Mouse (Mus musculus): ENCODE results near the gene Rnf181.

The Rnf181 gene

DNA sequence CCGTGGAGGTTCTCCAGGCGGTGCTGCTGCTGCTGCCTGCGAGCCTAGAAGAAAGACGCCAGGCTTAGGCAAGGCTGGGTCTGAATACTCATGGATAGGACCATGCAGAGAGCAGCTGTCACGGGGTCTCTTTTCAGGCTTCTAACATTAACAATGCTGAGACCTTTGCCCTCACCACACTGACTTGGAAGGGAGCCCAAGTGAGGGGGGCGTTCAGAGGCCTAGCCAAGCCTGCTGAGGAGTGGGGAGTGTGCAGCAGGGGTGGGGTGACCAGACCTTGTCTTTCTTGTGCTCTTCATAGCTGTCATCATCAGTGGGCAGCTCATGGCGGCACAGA lies 6.2 kb downstream of the Rnf181 start:
- no peak for DNase-seq (ENCODE audit: extremely low read depth, low read depth)

DNA sequence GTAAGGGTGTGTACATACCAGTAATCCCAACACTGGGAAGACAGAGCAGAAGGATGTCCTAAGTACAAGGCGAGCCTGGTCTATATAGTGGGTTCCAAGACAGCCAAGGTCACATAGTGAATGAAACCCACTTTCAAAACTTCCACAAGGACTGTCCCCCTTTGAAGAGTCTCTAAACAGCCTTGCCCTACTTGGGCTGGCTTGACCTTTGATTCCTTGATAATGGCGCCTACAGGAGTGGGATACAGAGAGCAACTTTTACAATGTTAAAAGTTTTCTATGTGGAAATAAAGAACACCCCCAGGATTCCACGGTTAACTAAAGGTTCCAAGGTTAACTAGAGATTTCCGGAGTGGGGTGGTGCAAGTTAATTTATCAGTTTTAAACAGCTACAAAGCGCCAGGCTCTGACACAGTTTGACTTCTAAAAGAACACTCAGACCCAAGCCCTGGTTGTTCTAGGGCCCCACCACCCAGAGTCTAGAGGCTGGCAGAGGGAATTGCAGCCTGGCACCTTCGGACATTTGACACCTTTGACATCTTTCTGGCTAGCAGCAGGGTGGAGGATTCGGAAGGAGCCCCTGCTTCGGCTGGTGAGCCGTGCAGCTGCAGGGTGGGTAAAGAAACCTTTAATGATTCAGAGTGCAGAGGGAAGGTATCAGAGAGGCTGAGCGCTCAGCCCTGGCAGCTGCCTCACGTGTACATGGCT lies 6.7 kb downstream of the Rnf181 start:
- DNase-seq (ENCODE audit: extremely low read depth, low read depth), result no peak

DNA sequence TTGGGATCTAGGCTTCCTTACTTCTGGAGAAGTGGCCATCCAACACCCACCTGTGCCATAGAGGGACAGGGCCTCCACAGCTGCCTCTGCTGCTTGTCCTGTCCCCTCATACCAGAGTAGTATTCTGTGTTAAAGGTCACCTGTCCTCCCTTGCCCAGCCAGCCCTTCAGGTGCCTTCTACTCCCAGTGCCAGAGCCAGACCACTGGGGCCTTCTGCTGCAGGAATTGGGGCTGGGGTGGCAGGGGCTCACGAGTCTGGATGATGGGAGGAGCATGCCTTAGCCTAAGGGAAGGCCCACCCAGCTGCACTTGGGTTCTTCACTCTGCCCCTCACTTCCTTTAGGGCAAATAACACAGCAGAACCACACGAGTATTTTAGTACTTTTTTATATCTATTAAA lies 7.4 kb downstream of the Rnf181 start:
- DNase-seq (ENCODE audit: extremely low read depth, low read depth), result no peak

DNA sequence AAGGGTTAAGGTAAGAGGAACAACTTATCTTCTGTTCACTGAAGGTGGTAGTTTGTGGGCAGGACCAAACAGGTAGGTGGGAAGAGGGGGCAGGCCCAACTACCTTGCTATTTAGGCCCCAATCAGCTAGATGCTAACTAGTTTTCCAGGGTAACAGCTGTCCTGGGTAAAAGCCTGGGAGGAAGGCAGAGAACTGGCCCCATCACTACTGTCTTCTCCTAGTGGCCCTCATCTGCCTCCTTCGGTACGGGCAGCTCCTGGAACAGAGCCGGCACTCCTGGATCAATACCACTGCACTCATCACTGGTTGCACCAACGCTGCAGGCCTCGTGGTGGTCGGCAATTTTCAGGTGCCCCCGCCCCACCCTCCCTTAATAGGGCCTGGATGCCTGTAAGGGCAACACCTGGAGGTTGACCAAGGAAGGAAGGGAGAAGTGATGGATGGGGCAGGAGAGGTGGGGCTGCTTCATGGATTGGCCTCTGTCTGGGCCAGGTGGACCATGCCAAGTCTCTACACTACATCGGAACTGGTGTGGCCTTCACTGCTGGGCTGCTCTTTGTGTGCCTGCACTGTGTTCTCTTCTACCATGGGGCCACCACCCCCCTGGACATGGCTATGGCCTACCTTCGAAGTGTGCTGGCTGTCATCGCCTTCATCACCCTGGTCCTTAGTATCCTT lies 8.5 kb downstream of the Rnf181 start:
- DNase-seq (ENCODE audit: extremely low read depth, low read depth), result no peak

DNA sequence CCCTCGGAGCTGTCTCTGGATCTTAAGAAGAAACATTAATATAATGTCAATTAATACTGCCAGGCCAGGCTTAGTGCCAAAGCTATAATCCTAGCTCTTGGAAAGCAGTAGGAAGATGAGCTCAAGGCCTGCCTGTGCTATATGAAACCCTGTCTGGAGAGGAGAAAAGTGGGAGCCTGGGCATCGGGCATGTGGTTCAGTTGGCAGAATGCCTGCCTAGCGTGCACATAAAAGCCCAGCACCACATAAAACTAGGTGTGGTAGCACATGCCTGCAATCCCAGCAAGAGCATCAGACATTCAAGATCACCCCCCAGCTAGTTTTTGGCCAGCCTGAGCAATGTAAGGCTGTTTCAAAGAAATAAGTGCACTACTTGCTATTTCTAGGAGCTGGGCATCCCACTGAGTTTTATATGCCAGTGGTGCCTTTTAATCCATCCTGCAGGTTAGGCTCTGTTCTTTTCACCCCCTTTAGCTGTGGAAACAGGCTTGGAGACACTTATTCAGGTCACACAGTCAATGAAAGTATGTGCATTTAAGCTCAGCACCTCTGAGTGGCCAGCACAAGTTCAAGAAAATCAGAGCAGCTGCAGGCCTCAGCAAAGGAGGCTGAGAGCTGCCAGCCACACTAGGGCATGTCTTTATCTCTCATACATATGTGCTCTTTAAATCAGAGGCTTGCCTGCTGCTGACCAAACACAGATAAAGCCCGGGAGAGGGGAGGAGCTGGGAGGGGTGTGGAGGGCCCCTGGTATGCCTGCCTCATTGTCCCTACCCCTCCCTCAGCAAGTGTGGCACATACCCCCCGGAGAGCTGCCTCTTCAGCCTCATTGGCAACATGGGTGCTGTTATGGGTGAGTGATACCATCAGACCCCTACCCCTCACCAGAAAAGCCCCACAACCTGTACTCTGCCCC lies 9.3 kb downstream of the Rnf181 start:
- DNase-seq (ENCODE audit: extremely low read depth, low read depth), result no peak

DNA sequence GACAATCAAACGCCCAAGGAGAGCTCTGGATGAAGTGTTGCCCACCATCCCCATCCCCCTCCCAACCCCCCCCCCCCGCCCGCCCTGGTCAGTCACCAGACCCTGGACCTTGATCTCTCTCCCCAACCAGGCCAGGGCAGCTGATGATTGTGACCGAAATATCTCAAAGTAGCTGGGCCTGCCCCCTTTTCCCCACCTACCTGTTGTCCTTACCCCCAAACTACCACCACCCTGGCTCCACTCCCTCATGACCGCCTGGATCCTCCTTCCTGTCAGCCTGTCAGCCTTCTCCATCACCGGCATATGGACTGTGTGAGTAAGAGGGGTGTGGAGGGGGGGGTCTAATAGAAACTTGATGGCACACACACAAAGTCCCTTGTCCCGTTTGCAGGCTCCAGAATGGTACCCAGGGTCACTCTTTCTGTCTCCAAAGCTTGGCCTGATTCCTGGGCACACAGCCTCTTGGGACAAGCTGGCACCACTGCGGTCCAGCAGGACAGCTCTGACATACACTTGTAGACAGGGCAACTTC lies 10.7 kb downstream of the Rnf181 start:
- no peak for DNase-seq (ENCODE audit: extremely low read depth, low read depth)

DNA sequence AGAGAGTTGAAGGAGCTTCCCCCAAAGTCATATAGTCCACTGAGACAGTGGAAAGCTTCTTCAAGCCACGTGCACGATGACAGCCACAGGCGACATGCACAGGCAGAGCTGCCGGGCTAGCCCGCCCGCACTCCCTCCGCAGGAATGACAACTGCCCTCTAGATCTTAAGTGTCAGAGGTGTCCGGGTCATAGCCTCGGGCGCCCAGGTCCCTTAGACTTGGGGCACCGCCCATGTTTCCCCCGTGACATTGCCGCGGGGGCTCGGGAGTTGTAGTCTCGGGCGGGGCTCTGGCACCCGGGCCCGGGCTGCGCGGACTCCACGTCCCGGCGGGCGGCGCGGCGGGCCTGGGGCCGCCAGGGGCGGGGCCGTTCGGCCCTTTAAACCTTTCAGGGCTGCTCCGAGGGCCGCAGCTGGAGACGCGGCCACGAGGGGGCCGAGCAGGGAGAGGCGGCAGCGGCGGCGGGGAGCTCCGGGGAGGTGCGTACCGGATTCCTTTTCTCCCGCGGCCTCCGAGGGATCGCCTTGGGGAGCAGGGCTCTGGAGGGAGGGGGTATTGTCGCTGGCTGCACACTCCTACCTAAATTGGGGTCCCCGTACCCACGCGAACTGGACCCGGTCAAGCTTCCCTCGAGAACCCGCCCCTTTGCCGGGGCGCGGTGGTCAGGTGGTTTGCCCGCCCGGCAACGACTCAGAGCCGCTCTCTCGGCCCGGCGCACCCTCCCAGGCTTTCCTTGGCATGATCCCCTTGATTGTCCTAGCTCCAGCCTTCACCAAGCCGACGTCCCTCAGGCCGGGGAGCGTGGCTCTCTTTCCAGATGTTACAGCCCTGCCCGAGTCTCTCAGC lies 11.5 kb downstream of the Rnf181 start, which contains the start of gene Tmem150a:
Gene Tmem150a (plus strand): TSS at position 382 of the 846 bp plus-strand sequence.
- no peak for DNase-seq (ENCODE audit: extremely low read depth, low read depth)

DNA sequence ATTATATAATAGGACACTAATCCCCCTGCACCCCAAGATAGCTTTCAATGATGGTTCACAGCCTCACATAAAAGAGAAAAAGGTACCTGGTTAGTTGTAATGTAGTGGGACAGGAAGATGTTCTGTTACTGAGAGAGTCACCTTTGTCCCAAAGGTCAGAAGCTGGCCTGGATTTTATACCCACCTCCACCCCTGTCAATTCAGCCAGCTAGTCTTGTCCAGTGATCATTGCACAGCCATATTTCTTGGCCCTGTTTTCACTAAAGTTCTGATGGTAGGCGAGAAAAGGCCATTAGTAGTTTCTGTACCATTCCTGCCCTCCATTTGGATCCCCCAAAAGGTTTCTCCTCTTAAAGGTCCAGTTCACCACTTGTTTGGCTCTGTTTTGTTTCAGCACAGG lies 12.7 kb downstream of the Rnf181 start:
- DNase-seq (ENCODE audit: extremely low read depth, low read depth), result no peak

DNA sequence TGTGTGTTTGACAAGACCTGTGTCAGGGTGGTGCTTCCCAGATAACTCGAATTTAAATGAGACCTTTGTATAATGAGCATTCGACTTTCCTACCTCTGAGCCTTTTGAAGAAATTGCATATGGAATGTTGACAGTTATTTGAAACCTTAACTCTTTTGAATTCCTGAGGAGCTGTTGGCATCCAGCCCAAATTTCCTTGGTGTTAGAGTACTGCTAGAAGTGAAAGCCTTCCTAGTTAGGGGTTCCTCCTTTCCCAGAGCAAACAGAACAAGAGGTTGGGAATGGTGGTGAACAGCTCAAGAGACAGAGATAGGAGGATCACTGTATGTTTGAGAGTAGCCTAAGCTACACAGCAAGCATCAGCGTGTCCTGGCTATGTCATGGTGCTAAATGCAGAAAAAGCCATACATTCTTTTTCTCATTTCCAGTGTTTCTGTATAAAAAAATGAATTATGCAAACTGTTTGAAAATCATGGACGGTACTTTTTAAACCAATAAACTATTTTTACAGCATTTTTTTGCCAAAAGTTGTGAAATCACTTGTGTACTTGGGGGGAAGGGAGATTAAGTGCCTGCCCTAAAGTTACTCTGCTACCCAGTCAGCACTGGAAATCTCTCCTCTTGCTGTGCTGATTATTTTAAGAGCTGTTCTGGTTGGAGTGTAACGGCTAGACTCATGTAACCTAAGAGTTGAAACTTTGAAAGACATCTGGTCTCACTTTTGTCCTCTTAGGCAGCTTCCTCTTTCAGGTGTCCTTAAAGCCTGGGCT lies 13.9 kb downstream of the Rnf181 start:
- no peak for DNase-seq (ENCODE audit: extremely low read depth, low read depth)

DNA sequence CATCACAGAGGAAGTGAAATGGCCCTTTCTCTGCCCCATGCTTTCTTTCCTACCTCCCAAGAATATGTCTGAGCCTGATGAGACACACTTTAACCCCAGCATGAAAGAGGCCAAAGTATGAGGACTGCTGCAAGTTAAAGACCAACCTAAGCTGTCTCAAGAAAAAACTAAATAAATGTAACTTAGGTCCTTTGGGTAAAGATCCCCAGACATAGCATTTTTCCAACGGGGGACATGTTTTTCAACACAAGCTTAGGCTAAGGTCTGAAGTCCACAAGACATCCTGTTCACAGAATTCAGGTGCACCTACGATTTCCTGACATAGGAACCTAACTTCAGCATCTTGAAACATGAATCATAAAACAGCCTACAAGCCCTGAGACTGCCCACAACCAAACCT lies 16.5 kb downstream of the Rnf181 start:
- DNase-seq (ENCODE audit: extremely low read depth, low read depth), result no peak

DNA sequence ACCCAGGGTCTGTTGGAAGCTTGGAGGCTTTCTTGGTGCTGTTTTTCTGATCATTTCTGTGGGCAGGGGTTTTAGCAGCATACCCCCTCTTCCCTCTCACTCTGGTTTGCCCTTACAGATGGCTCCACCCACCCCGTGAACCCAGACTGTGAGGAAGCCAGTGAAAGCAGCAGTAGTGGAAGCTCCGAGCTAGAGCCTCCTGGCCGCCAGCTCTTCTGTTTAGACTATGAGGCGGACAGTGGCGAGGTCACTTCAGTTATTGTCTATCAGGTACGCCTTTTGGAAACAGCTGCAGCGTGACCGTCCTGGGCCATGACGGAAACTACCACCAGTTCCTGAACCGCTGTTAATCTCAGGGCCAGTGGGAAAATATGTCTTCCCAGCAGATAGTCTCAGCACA lies 18.3 kb downstream of the Rnf181 start:
- DNase-seq (ENCODE audit: extremely low read depth, low read depth), result no peak

DNA sequence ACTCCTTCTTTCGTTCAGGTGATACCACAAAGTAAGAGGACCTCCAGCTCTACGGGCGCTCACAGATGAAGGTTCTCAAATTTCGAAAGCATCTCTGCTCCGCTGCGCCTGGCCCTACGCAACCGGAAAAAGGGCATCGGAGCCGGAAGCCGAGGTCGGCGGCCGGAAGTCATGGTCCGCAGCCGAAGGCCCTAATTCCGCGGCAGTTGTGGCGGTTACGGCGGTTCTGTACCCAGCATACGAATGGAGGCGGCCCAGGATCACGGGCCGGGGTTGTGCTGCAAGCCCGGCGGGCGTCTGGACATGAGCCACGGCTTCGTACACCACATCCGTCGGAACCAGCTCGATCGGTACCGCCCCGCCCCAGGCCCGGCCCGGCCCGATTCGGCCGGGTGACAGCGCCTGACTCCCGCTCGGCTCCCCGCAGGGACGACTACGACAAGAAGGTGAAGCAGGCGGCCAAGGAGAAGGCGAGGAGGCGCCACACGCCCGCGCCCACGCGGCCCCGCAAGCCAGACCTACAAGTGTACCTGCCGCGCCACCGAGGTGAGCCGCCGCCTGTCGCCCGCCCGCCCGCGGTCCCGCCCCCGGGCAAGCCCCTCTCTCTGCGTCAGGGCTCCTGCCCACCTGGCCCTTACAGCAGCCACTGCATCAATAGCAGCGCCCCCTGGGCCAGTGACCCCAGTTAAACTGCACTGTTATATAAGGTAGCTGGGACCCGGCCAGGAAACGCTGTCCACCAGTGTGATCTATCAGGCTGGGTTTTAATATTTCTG lies 19.4 kb downstream of the Rnf181 start, which contains the start of gene 0610030E20Rik:
Gene 0610030E20Rik (plus strand): TSS at position 152 of the 776 bp plus-strand sequence.
- DNase-seq (ENCODE audit: extremely low read depth, low read depth), result no peak

DNA sequence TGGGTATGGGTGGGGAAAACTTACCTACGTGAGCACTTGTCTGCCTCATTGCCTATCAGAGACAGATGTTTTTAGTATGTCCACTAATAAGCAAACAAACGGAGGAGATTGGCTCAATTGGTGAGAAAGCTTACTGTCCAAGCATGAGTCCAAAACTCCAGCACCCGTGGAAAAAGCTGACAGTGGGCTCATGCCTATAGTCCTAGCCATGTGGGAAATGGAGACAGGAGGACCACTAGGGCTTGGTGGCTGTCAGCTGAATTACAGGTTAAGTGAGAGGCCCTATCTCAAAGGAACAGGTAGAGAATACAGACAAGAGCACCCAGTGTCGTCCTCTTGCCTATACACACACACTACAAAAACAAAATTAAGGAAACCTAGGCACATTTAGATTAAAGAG lies 20.5 kb downstream of the Rnf181 start:
- no peak for DNase-seq (ENCODE audit: extremely low read depth, low read depth)

DNA sequence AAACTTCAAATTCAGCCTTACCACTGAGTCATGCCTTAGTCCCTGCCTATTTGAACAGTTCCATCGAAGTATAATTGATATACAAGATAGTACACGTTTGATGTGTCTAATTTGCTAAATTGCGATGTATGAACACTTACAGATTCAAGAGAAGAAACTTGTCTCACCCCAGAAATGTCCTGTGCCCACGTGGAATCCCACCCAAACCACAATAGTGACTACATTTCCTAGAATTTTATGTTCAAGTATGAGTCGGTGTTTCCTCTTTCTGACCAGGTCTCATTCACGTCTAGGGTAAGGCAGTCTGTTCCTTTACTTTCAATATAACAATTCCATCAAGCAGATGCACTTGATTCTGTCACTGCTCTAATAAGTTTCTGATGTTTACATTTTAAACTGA lies 21.1 kb downstream of the Rnf181 start:
- peak; percentile 70 for DNase-seq (ENCODE audit: extremely low read depth, low read depth)

DNA sequence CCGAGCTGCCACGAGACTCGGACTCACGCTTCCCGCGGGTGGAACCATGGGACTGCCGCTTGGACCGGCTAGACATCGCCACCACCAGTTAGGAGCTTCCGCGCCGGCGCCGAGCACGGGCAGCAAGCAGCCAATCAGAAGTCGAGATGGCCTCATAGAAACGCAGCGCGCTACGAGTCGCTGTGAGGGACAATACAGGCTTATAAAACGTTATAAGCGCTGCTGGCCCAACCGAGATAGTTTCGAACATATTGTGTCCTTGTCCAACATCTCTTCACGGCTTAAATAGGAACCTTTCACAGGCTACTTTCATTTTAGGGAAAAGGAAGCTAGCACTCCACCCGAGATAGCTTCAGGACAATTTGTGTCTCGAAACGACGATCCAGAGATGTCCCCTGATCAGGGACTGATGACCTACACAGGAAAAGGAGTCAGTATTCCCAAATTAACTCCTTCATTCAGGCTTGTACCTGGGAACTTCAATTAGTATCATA lies 21.6 kb downstream of the Rnf181 start, which contains the start of gene Usp39:
Gene Usp39 (minus strand): TSS at position 111 of the 494 bp plus-strand sequence.
- peak; percentile 93 for DNase-seq (ENCODE audit: extremely low read depth, low read depth)

DNA sequence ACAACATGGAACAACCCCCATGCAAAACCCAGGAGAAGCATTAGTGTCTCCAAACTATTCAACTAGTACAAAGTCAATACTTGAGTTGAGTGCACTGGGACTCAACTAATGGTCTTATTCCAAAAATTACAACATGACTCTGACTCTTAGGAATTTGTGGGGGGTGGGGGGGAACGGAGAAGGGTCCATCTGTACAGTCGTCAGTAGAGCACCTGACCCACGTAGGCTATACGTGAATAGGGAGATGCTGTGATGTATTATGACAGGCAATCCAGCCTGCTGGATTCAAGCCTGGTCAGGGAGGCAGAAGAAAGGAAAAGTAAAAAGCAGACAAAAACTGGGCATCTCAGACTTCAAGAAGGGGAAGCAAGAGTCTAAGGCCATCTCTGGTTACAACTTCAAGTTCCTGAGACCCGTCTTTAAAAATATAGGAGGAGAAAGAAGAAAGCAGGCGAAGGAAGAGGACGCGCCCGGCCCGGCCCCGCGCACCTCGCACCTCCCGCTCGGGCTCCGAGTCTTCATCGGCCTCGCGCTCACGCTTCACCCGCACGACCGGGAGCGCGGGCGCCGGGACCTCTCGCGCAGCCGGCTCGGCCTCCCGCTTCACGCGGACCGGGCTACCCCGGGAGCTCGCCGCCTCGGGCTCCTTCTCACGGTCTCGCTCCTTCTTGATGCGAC lies 22.2 kb downstream of the Rnf181 start:
- no peak for DNase-seq (ENCODE audit: extremely low read depth, low read depth)

DNA sequence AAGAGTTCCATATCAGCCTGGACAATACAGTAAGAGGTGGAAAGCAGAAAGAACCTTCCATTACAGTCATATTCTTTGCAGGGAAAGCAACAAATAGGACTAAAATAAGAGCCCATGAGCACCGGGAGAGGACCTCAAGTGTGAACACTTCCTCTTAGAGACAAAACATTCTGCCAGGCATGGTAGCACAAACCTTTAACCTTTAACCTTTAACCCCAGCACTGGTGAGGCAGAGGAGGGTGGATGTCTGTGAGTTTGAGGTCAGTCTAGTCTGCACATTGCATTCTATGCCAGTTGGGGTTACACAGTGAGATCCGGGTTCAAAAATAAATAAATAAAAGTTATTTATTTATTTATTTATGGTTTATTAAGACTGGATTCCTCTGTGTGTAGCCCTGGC lies 26.3 kb downstream of the Rnf181 start:
- no peak for DNase-seq (ENCODE audit: extremely low read depth, low read depth)

DNA sequence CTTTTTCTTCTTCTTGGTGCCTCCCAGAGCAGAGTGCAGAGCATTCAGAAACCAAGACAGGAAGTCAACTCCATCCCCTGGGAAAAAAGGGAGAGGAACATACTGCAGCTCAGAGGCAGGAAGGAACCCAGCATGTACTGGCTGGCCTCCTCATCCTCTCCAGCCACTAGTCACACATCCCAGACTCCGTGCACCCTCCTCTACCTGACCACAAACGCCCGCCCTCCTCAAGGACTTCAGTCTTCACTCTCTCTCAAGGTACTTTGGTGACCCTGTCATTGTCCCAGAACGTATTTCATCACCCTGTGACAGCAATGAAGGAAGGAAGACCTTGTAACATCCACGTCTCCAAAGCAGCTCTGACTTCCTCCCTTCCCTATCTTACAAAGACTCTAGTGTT lies 33.6 kb downstream of the Rnf181 start:
- no peak for DNase-seq (ENCODE audit: extremely low read depth, low read depth)

DNA sequence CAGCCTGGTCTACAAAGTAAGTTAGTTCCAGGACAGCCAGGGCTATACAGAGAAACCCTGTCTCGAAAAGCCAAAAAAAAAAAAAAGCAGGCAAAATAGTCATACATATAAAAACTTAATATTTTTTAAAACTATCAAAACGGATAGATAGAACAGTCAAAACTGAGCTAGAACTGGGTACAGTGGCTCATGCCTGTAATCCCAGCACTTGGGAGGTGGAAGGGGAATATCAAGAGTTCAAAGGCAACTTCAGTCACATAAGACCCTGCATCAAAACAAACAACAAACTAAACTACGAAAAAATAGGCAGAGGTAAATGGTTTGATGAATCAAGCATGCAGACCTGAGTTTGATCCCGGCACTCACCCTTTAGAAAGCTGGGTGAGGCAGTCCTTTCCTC lies 36.6 kb downstream of the Rnf181 start:
- no peak for DNase-seq (ENCODE audit: extremely low read depth, low read depth)
